Mouse (Mus musculus) liver, embryonic 14.5 days (tissue): ENCODE results near the gene Gm5244. TPM values are rescaled to one million over a fixed set of nuclear protein-coding genes. Genes with fewer than 3 reads are reported as not detected.

ENCODE experiments used
- ATAC-seq: fragments of 200-750 bp; cut with Nextera tagmentation; 2 replicates; pipeline ENCODE4 v1.8.0; 2017; ENCODE audit warnings: moderate number of reproducible peaks, mild to moderate bottlenecking, moderate library complexity; ENCODE audit not compliant: insufficient read depth
- DNase-seq, 3 experiments: peaks; one replicate each; pipeline ENCODE4 v3.0.0-alpha.2; 2012 to 2013; ENCODE audit warnings: low read depth in 3 of 3, low spot score in 3 of 3
- H3K27ac ChIP-seq: fragments of 300-500 bp; sonication (generic); 2 replicates; pipeline ENCODE4 v1.5.1; 2014; ENCODE audit warnings: moderate library complexity, mild to moderate bottlenecking, control low read depth, inconsistent platforms
- H3K27me3 ChIP-seq: fragments of 300-500 bp; sonication (generic); 2 replicates; pipeline ENCODE4 v1.6.1; 2014; ENCODE audit warnings: mild to moderate bottlenecking, low read length, moderate library complexity; ENCODE audit not compliant: control insufficient read depth, insufficient read depth
- H3K36me3 ChIP-seq: fragments of 300-500 bp; sonication (generic); replicated peaks from 2 replicates; pipeline ENCODE4 v1.6.1; 2014; ENCODE audit warnings: low read depth; ENCODE audit not compliant: control insufficient read depth, insufficient read depth
- H3K4me1 ChIP-seq, 2 experiments: fragments of 200-500 bp in 1 of 2; fragments of 300-500 bp in 1 of 2; sonication (generic) in 1 of 2; replicated peaks; 2 replicates each; pipeline ENCODE4 v1.6.1; 2012 to 2014; ENCODE audit warnings: antibody characterized with exemption in 1 of 2, inconsistent platforms in 1 of 2, low read length in 1 of 2; ENCODE audit not compliant: control insufficient read depth in 2 of 2, insufficient read depth in 2 of 2
- H3K4me2 ChIP-seq: fragments of 300-500 bp; sonication (generic); 2 replicates; pipeline ENCODE4 v1.6.1; 2014; ENCODE audit warnings: low read depth, mild to moderate bottlenecking, control low read depth, moderate library complexity
- H3K4me3 ChIP-seq, 2 experiments: fragments of 200-500 bp in 1 of 2; fragments of 300-500 bp in 1 of 2; sonication (generic) in 1 of 2; 2 replicates each; pipeline ENCODE4 v1.5.1; 2012 to 2014; ENCODE audit warnings: low read depth in 2 of 2, low read length in 2 of 2, mild to moderate bottlenecking in 2 of 2, control low read depth in 1 of 2, inconsistent platforms in 1 of 2, moderate library complexity in 1 of 2; ENCODE audit not compliant: insufficient read depth in 1 of 2
- H3K9ac ChIP-seq: fragments of 300-500 bp; sonication (generic); replicated peaks from 2 replicates; pipeline ENCODE4 v1.6.1; 2014; ENCODE audit warnings: mild to moderate bottlenecking, control low read depth, moderate library complexity
- H3K9me3 ChIP-seq: fragments of 300-500 bp; sonication (generic); 2 replicates; pipeline ENCODE4 v1.6.1; 2016; ENCODE audit warnings: low read length, mixed read lengths; ENCODE audit not compliant: control insufficient read depth
- CTCF ChIP-seq: IDR thresholded peaks from 2 replicates; pipeline ENCODE4 v1.5.1; 2016; ENCODE audit warnings: antibody characterized with exemption, low read depth, control low read depth
- EP300 ChIP-seq: IDR thresholded peaks from 2 replicates; pipeline ENCODE4 v1.6.1; 2016; ENCODE audit warnings: antibody characterized with exemption, low read depth
- WGBS: fragments of 180-500 bp; shearing (Covaris S2); extraction: QIAGEN DNeasy Blood & Tissue Kit; methylation state at CpG from one replicate; pipeline ENCODE4 v1.1.7; 2014; ENCODE audit not compliant: insufficient replicate concordance; 5-methylcytosine and 5-hydroxymethylcytosine counted together
- polyA plus RNA-seq, 2 experiments: library from polyadenylated mRNA; depleted of rRNA in 1 of 2; stranded (reverse) in 1 of 2; unstranded in 1 of 2; fragments of >200 nt; fragmentation: Nextera tagmentation in 1 of 2; extraction: Ambion mirVana in 1 of 2; gene quantifications; 2 replicates each; pipeline versions ENCODE4 v1.2.1 to v1.2.3; 2012 to 2014

Gm5244 gene
- polyA plus RNA-seq, 2 experiments, result not detected

DNA sequence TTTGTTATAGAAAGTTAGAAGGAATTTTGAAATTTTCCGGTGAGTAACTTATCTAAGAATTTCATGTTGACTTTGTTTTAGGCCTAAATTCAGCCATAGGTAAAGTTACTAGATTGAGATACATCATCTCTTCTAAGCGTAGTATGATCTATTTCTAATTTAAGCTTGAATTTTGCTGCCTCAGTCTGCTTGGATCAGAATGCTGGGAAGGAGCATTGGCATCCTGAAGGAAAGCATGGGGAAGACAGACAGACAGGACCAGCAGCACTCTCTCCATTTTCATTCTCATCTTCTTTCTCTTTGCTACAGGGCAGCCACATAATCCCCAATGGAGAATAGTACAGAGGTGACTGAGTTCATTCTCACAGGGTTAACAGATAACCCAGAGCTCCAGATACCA lies 37.1 kb downstream of the Gm5244 start, which contains the start of gene Olfr1445:
TSS of gene Olfr1445 (plus strand) at position 301 of the 400 bp plus-strand sequence.
- ATAC-seq (no peak), DNase-seq (no peak)
- TF ChIP-seq EP300 (no peak), CTCF (no peak)
- no peak within 1 kb of the TSS for H3K4me3 ChIP-seq
- WGBS, result 64% methylated on average over 2 of the region's 2 CpGs
- H3K4me2 ChIP-seq, result no peak within 1 kb of the TSS
- H3K9me3 ChIP-seq, result no peaks in the 10 kb centered on the region
- H3K27ac ChIP-seq, result no peak within 1 kb of the TSS
- H3K9ac ChIP-seq, result no peak within 1 kb of the TSS
- no peaks in the 10 kb centered on the region for H3K36me3 ChIP-seq
- no peaks in the 10 kb centered on the region for H3K4me1 ChIP-seq
- no peaks in the 10 kb centered on the region for H3K27me3 ChIP-seq

DNA sequence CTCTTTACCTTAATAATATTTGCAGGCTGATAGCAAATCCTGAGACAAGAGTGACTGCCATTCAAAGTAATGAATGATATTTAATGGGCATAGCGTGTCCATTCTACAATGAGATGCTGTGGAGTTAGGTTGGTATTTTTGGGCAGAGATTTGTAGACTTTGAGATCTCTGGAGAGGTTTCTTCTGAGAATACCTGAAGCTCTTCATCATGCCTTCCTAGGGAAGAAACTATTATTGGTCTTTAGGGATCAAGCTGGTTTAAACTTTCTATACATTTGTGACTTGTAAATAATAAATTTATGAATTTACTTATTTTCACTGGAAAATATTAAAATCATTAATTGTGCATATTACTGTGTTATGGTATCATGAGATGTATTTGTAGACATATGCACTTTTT lies 46.9 kb downstream of the Gm5244 start, which contains the start of gene Olfr1446:
TSS of gene Olfr1446 (minus strand) at position 101 of the 400 bp plus-strand sequence.
- no peak for ATAC-seq
- Histone ChIP-seq H3K4me1 (no peaks in the 10 kb centered on the region), H3K36me3 (no peaks in the 10 kb centered on the region), H3K9me3 (no peaks in the 10 kb centered on the region), H3K4me3 (no peak within 1 kb of the TSS), H3K4me2 (no peak within 1 kb of the TSS), H3K9ac (no peak within 1 kb of the TSS), H3K27ac (no peak within 1 kb of the TSS), H3K27me3 (no peaks in the 10 kb centered on the region)
- no peak for TF ChIP-seq EP300
- no peak for TF ChIP-seq CTCF
- WGBS, result 48% methylated on average over 1 of the region's 1 CpGs
- no peak for DNase-seq

Other genes with a start within 250 kb of the Gm5244 start
- 1.5 and 1.9 TPM in 2 replicates for gene Gm4952, start 246.7 kb upstream of the Gm5244 start, polyA plus RNA-seq (2012; rRNA removed)
- gene Gm4952, start 246.7 kb upstream of the Gm5244 start, polyA plus RNA-seq (2014; fragmentation: Nextera tagmentation; extraction: Ambion mirVana), result 4.2 and 4.3 TPM in 2 replicates
- gene Glyat, start 213.4 kb upstream of the Gm5244 start, polyA plus RNA-seq (2012; rRNA removed), result 0.15 and 0.19 TPM in 2 replicates
- gene Glyat, start 213.4 kb upstream of the Gm5244 start, polyA plus RNA-seq (2014; fragmentation: Nextera tagmentation; extraction: Ambion mirVana), result 0.38 and 0.48 TPM in 2 replicates
- gene Olfr1442, start 176.2 kb upstream of the Gm5244 start, polyA plus RNA-seq (2012; rRNA removed), result not detected in 2 replicates
- gene Olfr1442, start 176.2 kb upstream of the Gm5244 start, polyA plus RNA-seq (2014; fragmentation: Nextera tagmentation; extraction: Ambion mirVana), result not detected in 2 replicates
- gene Olfr1443, start 168.6 kb upstream of the Gm5244 start, polyA plus RNA-seq (2012; rRNA removed), result not detected in 2 replicates
- not detected in 2 replicates for gene Olfr1443, start 168.6 kb upstream of the Gm5244 start, polyA plus RNA-seq (2014; fragmentation: Nextera tagmentation; extraction: Ambion mirVana)
- 1.8 and 2.0 TPM in 2 replicates for gene Keg1, start 150.9 kb upstream of the Gm5244 start, polyA plus RNA-seq (2012; rRNA removed)
- gene Keg1, start 150.9 kb upstream of the Gm5244 start, polyA plus RNA-seq (2014; fragmentation: Nextera tagmentation; extraction: Ambion mirVana), result 2.7 and 4.6 TPM in 2 replicates
- gene Cntf, start 81.0 kb upstream of the Gm5244 start, polyA plus RNA-seq (2012; rRNA removed), result 0.94 and 1.8 TPM in 2 replicates
- gene Cntf, start 81.0 kb upstream of the Gm5244 start, polyA plus RNA-seq (2014; fragmentation: Nextera tagmentation; extraction: Ambion mirVana), result 0.35 and 0.72 TPM in 2 replicates
- gene Zfp91, start 50.6 kb upstream of the Gm5244 start, polyA plus RNA-seq (2012; rRNA removed), result 9.7 and 13.5 TPM in 2 replicates
- 4.8 and 5.2 TPM in 2 replicates for gene Zfp91, start 50.6 kb upstream of the Gm5244 start, polyA plus RNA-seq (2014; fragmentation: Nextera tagmentation; extraction: Ambion mirVana)
- gene Lpxn, start 50.5 kb upstream of the Gm5244 start, polyA plus RNA-seq (2012; rRNA removed), result 1.3 and 1.5 TPM in 2 replicates
- 2.2 and 2.7 TPM in 2 replicates for gene Lpxn, start 50.5 kb upstream of the Gm5244 start, polyA plus RNA-seq (2014; fragmentation: Nextera tagmentation; extraction: Ambion mirVana)
- not detected in 2 replicates for gene Olfr1444, start 10.6 kb downstream of the Gm5244 start, polyA plus RNA-seq (2012; rRNA removed)
- not detected in 2 replicates for gene Olfr1444, start 10.6 kb downstream of the Gm5244 start, polyA plus RNA-seq (2014; fragmentation: Nextera tagmentation; extraction: Ambion mirVana)
- gene Olfr1445, start 37.2 kb downstream of the Gm5244 start, polyA plus RNA-seq (2012; rRNA removed), result not detected in 2 replicates
- not detected in 2 replicates for gene Olfr1445, start 37.2 kb downstream of the Gm5244 start, polyA plus RNA-seq (2014; fragmentation: Nextera tagmentation; extraction: Ambion mirVana)
- not detected in 2 replicates for gene Olfr1446, start 46.8 kb downstream of the Gm5244 start, polyA plus RNA-seq (2012; rRNA removed)
- not detected in 2 replicates for gene Olfr1446, start 46.8 kb downstream of the Gm5244 start, polyA plus RNA-seq (2014; fragmentation: Nextera tagmentation; extraction: Ambion mirVana)
- gene Olfr1447, start 57.1 kb downstream of the Gm5244 start, polyA plus RNA-seq (2012; rRNA removed), result not detected in 2 replicates
- not detected in 2 replicates for gene Olfr1447, start 57.1 kb downstream of the Gm5244 start, polyA plus RNA-seq (2014; fragmentation: Nextera tagmentation; extraction: Ambion mirVana)
- not detected in 2 replicates for gene Olfr1448, start 77.7 kb downstream of the Gm5244 start, polyA plus RNA-seq (2012; rRNA removed)
- not detected in 2 replicates for gene Olfr1448, start 77.7 kb downstream of the Gm5244 start, polyA plus RNA-seq (2014; fragmentation: Nextera tagmentation; extraction: Ambion mirVana)
- gene Olfr1449, start 84.2 kb downstream of the Gm5244 start, polyA plus RNA-seq (2012; rRNA removed), result not detected in 2 replicates
- not detected in 2 replicates for gene Olfr1449, start 84.2 kb downstream of the Gm5244 start, polyA plus RNA-seq (2014; fragmentation: Nextera tagmentation; extraction: Ambion mirVana)
- gene Olfr1450, start 103.6 kb downstream of the Gm5244 start, polyA plus RNA-seq (2012; rRNA removed), result not detected in 2 replicates
- gene Olfr1450, start 103.6 kb downstream of the Gm5244 start, polyA plus RNA-seq (2014; fragmentation: Nextera tagmentation; extraction: Ambion mirVana), result not detected in 2 replicates
- not detected in 2 replicates for gene Olfr1451, start 148.3 kb downstream of the Gm5244 start, polyA plus RNA-seq (2012; rRNA removed)
- not detected in 2 replicates for gene Olfr1451, start 148.3 kb downstream of the Gm5244 start, polyA plus RNA-seq (2014; fragmentation: Nextera tagmentation; extraction: Ambion mirVana)
- not detected in 2 replicates for gene Olfr1453, start 181.6 kb downstream of the Gm5244 start, polyA plus RNA-seq (2012; rRNA removed)
- not detected in 2 replicates for gene Olfr1453, start 181.6 kb downstream of the Gm5244 start, polyA plus RNA-seq (2014; fragmentation: Nextera tagmentation; extraction: Ambion mirVana)
- gene Olfr1454, start 213.9 kb downstream of the Gm5244 start, polyA plus RNA-seq (2012; rRNA removed), result not detected in 2 replicates
- gene Olfr1454, start 213.9 kb downstream of the Gm5244 start, polyA plus RNA-seq (2014; fragmentation: Nextera tagmentation; extraction: Ambion mirVana), result not detected in 2 replicates